Mouse (Mus musculus): Measurements from ENCODE around the gene Cldn7.

GRCm38 (mm10) chr11:69929712-69930111, 34.9 kb upstream of the Cldn7 start:
- TF ChIP-seq CTCF (IDR thresholded peaks at IDR 0.05; ENCODE audit: insufficient read depth, low read length): no peak
- TF ChIP-seq POLR2A (IDR thresholded peaks at IDR 0.05; ENCODE audit: borderline replicate concordance, extremely low read depth, low read depth, low read length): no peak
